Mouse (Mus musculus): ENCODE data around the gene Pelo.

Pelo gene

GRCm38 (mm10) chr13:115096216-115096615 is 6.2 kb upstream of the Pelo start:
- DNase-seq, result no peak

- no peak for DNase-seq
These were observed 5.4 kb upstream of the Pelo start for GRCm38 (mm10) chr13:115095392-115095791.

GRCm38 (mm10) chr13:115091511-115091910 is 1.5 kb upstream of the Pelo start:
- no peak for DNase-seq

GRCm38 (mm10) chr13:115090977-115091445 is 1.0 kb upstream of the Pelo start:
- DNase-seq, result no peak

GRCm38 (mm10) chr13:115089395-115090025 is 476 bp downstream of the Pelo start:
- peak; percentile 52 for DNase-seq

- no peak for DNase-seq
These were observed 979 bp downstream of the Pelo start for GRCm38 (mm10) chr13:115089020-115089394.

- DNase-seq, result no peak
These were observed 4.0 kb downstream of the Pelo start for GRCm38 (mm10) chr13:115085974-115086373.

- DNase-seq, result no peak
These were observed 7.6 kb downstream of the Pelo start for GRCm38 (mm10) chr13:115082339-115082738.

- DNase-seq, result no peak
These were observed 9.9 kb downstream of the Pelo start for GRCm38 (mm10) chr13:115079996-115080585.

GRCm38 (mm10) chr13:115078997-115079685 is 10.8 kb downstream of the Pelo start:
- no peak for DNase-seq

GRCm38 (mm10) chr13:115077346-115078134 is 12.4 kb downstream of the Pelo start:
- no peak for DNase-seq

GRCm38 (mm10) chr13:115072386-115072785 is 17.6 kb downstream of the Pelo start:
- no peak for DNase-seq

GRCm38 (mm10) chr13:115071431-115071830 is 18.6 kb downstream of the Pelo start:
- DNase-seq, result no peak

GRCm38 (mm10) chr13:115067968-115068330 is 22.0 kb downstream of the Pelo start:
- DNase-seq, result no peak

- DNase-seq, result no peak
These were observed 22.5 kb downstream of the Pelo start for GRCm38 (mm10) chr13:115067324-115067967.

- no peak for DNase-seq
These were observed 32.4 kb downstream of the Pelo start for GRCm38 (mm10) chr13:115057555-115057954.

- DNase-seq, result no peak
These were observed 35.2 kb downstream of the Pelo start for GRCm38 (mm10) chr13:115054783-115055182.

GRCm38 (mm10) chr13:115052568-115052967 is 37.4 kb downstream of the Pelo start:
- DNase-seq, result no peak

- no peak for DNase-seq
These were observed 39.1 kb downstream of the Pelo start for GRCm38 (mm10) chr13:115050660-115051559.

GRCm38 (mm10) chr13:115042652-115043051 is 47.3 kb downstream of the Pelo start:
- DNase-seq, result no peak
